Mouse (Mus musculus) CH12.LX (cell line): ENCODE results near the gene Krtcap3. TPM values are rescaled to one million over a fixed set of nuclear protein-coding genes. Genes with fewer than 3 reads are reported as not detected.
A peak's percentile ranks its signal among the peaks of the same experiment; 100 is the strongest.

Experiments
- DNase-seq: peaks from one replicate; pipeline ENCODE4 v3.0.0-alpha.2; 2013; ENCODE audit errors: extremely low read depth
- H3K27ac ChIP-seq: 2 replicates; pipeline ENCODE4 v1.5.1; 2012; ENCODE audit warnings: low read depth, mild to moderate bottlenecking, control low read depth, moderate library complexity; ENCODE audit not compliant: insufficient read depth
- H3K27me3 ChIP-seq: replicated peaks from 2 replicates; pipeline ENCODE3; 2012; ENCODE audit warnings: inconsistent platforms
- H3K36me3 ChIP-seq, 2 experiments: replicated peaks in 1 of 2; 2 replicates each; pipeline versions ENCODE3 to v1.6.1; 2012; ENCODE audit warnings: inconsistent platforms in 1 of 2, low read length in 1 of 2, mild to moderate bottlenecking in 1 of 2, mixed read lengths in 1 of 2, moderate library complexity in 1 of 2; ENCODE audit not compliant: control insufficient read depth in 1 of 2, insufficient read depth in 1 of 2
- H3K4me1 ChIP-seq, 2 experiments: 2 replicates each; pipeline ENCODE4 v1.6.1; 2012; ENCODE audit warnings: inconsistent platforms in 1 of 2, moderate library complexity in 1 of 2; ENCODE audit not compliant: insufficient read depth in 2 of 2, control insufficient read depth in 1 of 2
- H3K4me2 ChIP-seq: 2 replicates; pipeline ENCODE4 v1.6.1; 2012; ENCODE audit warnings: low read depth, mild to moderate bottlenecking, control low read depth; ENCODE audit not compliant: poor library complexity, insufficient read depth, severe bottlenecking
- H3K4me3 ChIP-seq, 3 experiments: fragments of 150-350 bp in 1 of 3; sonication (generic) in 1 of 3; replicated peaks in 1 of 3; 2 replicates each; pipeline versions ENCODE3 to v1.5.1; 2011 to 2012; ENCODE audit warnings: low read depth in 2 of 3, low read length in 2 of 3, mild to moderate bottlenecking in 2 of 3, moderate library complexity in 2 of 3, control low read depth in 1 of 3, improper control_type of control experiment in 1 of 3, inconsistent platforms in 1 of 3, mixed read lengths in 1 of 3; ENCODE audit not compliant: poor library complexity in 1 of 3
- H3K79me2 ChIP-seq: replicated peaks from 2 replicates; pipeline ENCODE4 v1.6.1; 2012; ENCODE audit warnings: mild to moderate bottlenecking, moderate library complexity; ENCODE audit not compliant: control insufficient read depth, poor library complexity, insufficient read depth, severe bottlenecking; ENCODE audit errors: extremely low read depth
- H3K9ac ChIP-seq: 2 replicates; pipeline ENCODE4 v1.6.1; 2012; ENCODE audit warnings: low read depth, mild to moderate bottlenecking, control low read depth, moderate library complexity; ENCODE audit not compliant: insufficient read depth
- H3K9me3 ChIP-seq: replicated peaks from 2 replicates; pipeline ENCODE3; 2012; ENCODE audit warnings: low read length, inconsistent platforms, mixed read lengths
- BHLHE40 ChIP-seq: IDR thresholded peaks from 2 replicates; pipeline ENCODE4 v1.6.1; 2011; ENCODE audit warnings: mild to moderate bottlenecking, low read depth, low read length, improper control_type of control experiment
- CHD1 ChIP-seq: IDR thresholded peaks from 2 replicates; pipeline ENCODE4 v1.6.1; 2012; ENCODE audit warnings: low read depth, low read length, improper control_type of control experiment, inconsistent platforms
- CTCF ChIP-seq, 2 experiments: IDR thresholded peaks in 1 of 2; conservative IDR thresholded peaks in 1 of 2; 2 replicates each; pipeline ENCODE4 v1.5.1; 2011 to 2012; ENCODE audit warnings: low read depth in 2 of 2, low read length in 2 of 2, improper control_type of control experiment in 1 of 2, inconsistent platforms in 1 of 2, mild to moderate bottlenecking in 1 of 2, moderate library complexity in 1 of 2
- E2F4 ChIP-seq: IDR thresholded peaks from 2 replicates; pipeline ENCODE4 v1.6.1; 2011; ENCODE audit warnings: low read depth, low read length, improper control_type of control experiment; ENCODE audit not compliant: insufficient replicate concordance
- ELF1 ChIP-seq: IDR thresholded peaks from 2 replicates; pipeline ENCODE4 v1.6.1; 2014; ENCODE audit warnings: low read depth, mild to moderate bottlenecking, inconsistent platforms, low read length, improper control_type of control experiment
- HCFC1 ChIP-seq: IDR thresholded peaks from 2 replicates; pipeline ENCODE4 v1.6.1; 2012; ENCODE audit warnings: low read depth, mild to moderate bottlenecking, inconsistent platforms, low read length, improper control_type of control experiment
- JUN ChIP-seq: IDR thresholded peaks from 2 replicates; pipeline ENCODE4 v1.6.1; 2011; ENCODE audit warnings: low read depth, mild to moderate bottlenecking, low read length, improper control_type of control experiment, moderate library complexity; ENCODE audit not compliant: insufficient read depth
- JUND ChIP-seq: conservative IDR thresholded peaks from 2 replicates; pipeline ENCODE4 v1.6.1; 2011; ENCODE audit warnings: low read depth, low read length, improper control_type of control experiment
- MAX ChIP-seq: IDR thresholded peaks from 2 replicates; pipeline ENCODE4 v1.6.1; 2011; ENCODE audit warnings: low read length, improper control_type of control experiment
- MEF2A ChIP-seq: IDR thresholded peaks from 2 replicates; pipeline ENCODE4 v1.6.1; 2014; ENCODE audit warnings: low read depth, mild to moderate bottlenecking, inconsistent platforms, low read length, improper control_type of control experiment, borderline replicate concordance
- MXI1 ChIP-seq: IDR thresholded peaks from 2 replicates; pipeline ENCODE4 v1.6.1; 2011; ENCODE audit warnings: mild to moderate bottlenecking, low read depth, low read length, improper control_type of control experiment
- MYC ChIP-seq: IDR thresholded peaks from 2 replicates; pipeline ENCODE4 v1.6.1; 2011; ENCODE audit warnings: low read depth, mild to moderate bottlenecking, improper control_type of control experiment, low read length
- NELFE ChIP-seq: IDR thresholded peaks from 2 replicates; pipeline ENCODE4 v1.6.1; 2011; ENCODE audit warnings: low read depth, low read length, improper control_type of control experiment
- NRF1 ChIP-seq: IDR thresholded peaks from 2 replicates; pipeline ENCODE4 v1.6.1; 2014; ENCODE audit warnings: low read depth, mild to moderate bottlenecking, inconsistent platforms, low read length, improper control_type of control experiment, moderate library complexity
- PAX5 ChIP-seq: IDR thresholded peaks from 2 replicates; pipeline ENCODE4 v1.6.1; 2012; ENCODE audit warnings: low read length, inconsistent platforms, mixed read lengths
- POLR2A ChIP-seq: IDR thresholded peaks from 2 replicates; pipeline ENCODE4 v1.6.1; 2011; ENCODE audit warnings: low read depth, mild to moderate bottlenecking, improper control_type of control experiment, low read length
- RAD21 ChIP-seq: IDR thresholded peaks from 2 replicates; pipeline ENCODE4 v1.6.1; 2011; ENCODE audit warnings: low read depth, mild to moderate bottlenecking, low read length, improper control_type of control experiment, moderate library complexity
- SIN3A ChIP-seq: IDR thresholded peaks from 2 replicates; pipeline ENCODE4 v1.6.1; 2012; ENCODE audit warnings: low read length, improper control_type of control experiment, inconsistent platforms
- SMC3 ChIP-seq: IDR thresholded peaks from 2 replicates; pipeline ENCODE4 v1.6.1; 2011; ENCODE audit warnings: low read depth, low read length, improper control_type of control experiment
- TBP ChIP-seq: conservative IDR thresholded peaks from 2 replicates; pipeline ENCODE4 v1.6.1; 2011; ENCODE audit warnings: low read depth, low read length, improper control_type of control experiment
- TCF12 ChIP-seq: IDR thresholded peaks from 2 replicates; pipeline ENCODE4 v1.6.1; 2014; ENCODE audit warnings: low read depth, mild to moderate bottlenecking, inconsistent platforms, low read length, improper control_type of control experiment
- UBTF ChIP-seq: IDR thresholded peaks from 2 replicates; pipeline ENCODE4 v1.6.1; 2012; ENCODE audit warnings: low read depth, mild to moderate bottlenecking, inconsistent platforms, low read length, improper control_type of control experiment, moderate library complexity
- USF1 ChIP-seq: IDR thresholded peaks from 2 replicates; pipeline ENCODE4 v1.6.1; 2014; ENCODE audit warnings: low read depth, mild to moderate bottlenecking, inconsistent platforms, low read length, improper control_type of control experiment
- ZMIZ1 ChIP-seq: IDR thresholded peaks from 2 replicates; pipeline ENCODE4 v1.6.1; 2012; ENCODE audit warnings: low read depth, mild to moderate bottlenecking, inconsistent platforms, low read length, improper control_type of control experiment
- ZNF384 ChIP-seq: IDR thresholded peaks from 2 replicates; pipeline ENCODE4 v1.6.1; 2012; ENCODE audit warnings: low read depth, low read length, improper control_type of control experiment, inconsistent platforms
- dilution Hi-C: fragments of 300-500 bp; cut with MboI; formaldehyde crosslinking; loops from 2 replicates; pipeline ENCODE4 v1.14.3; 2020; ENCODE audit warnings: low sequenced_read_pairs; ENCODE audit not compliant: extremely low pct_unique_long_range_greater_than_20kb, extremely low pct_ligation_motif_present
- in situ Hi-C: fragments of 300-500 bp; cut with MboI; formaldehyde crosslinking; loops from 3 replicates; pipeline ENCODE4 v1.14.3; 2019; ENCODE audit warnings: low sequenced_read_pairs, low pct_ligation_motif_present, low pct_unique_long_range_greater_than_20kb, mixed read lengths
- polyA plus RNA-seq: library from polyadenylated mRNA; unstranded; fragments of >175 nt; gene quantifications from 2 replicates; pipeline ENCODE4 v1.2.1, GENCODE M21; 2012; ENCODE audit warnings: low read depth; ENCODE audit not compliant: insufficient read length
- total RNA-seq, 2 experiments: library from RNA; depleted of rRNA; stranded (reverse); fragments of 300-350 nt in 1 of 2; fragments of >200 nt in 1 of 2; gene quantifications; 2 replicates each; pipeline ENCODE4 v1.2.3; 2012 to 2014

Gene Krtcap3
- total and polyA plus RNA-seq, 3 experiments: 8.6 to 14.1 (median 9.8) TPM

DNA sequence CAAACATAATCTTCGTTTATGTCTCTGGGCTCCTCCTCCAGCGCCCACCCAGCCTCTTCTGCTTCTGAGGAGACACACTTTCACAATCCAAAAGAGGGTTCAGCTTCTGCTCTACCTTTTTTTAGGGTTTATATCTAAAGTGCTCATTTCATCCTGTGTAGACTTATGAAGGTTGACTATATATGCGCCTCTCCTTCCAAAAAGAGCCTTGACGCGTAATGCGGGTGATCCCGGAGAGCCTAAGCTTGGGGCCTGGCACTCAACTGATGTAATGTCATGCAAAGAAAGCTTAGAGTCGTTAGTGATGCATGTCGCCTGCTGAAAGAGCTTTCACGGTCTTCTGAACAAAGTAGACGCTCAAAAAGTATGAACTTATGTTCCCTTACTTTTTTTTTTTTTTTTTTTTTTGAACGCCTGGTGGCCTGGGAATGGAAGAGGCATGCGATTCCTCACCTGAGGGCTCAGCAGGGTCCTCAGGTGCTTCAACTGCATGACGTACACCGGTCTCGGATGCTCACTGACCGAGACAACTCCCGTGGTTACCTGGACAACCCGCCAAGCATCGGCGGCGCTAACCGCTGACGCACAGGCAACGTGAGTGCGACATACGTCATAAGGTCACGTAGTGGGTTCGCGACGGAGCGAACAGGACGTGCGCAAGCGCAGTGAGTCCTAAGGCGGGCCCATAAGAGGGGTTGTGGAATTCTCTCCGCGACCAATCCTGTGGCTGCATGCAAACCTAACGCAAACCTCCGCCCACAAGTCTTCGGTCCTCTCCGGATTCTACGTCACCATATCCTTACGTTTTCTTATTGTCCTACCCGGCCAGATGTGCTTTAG is 39.2 kb downstream of the Krtcap3 start, which contains the start of gene Ift172 (continued):
- TF ChIP-seq JUN (no peak), ZMIZ1 (no peak), USF1 (no peak; the same call in 1 of the 2 replicates), MXI1 (peak; percentile 86), MAX (peak; percentile 18; the same call in 1 of the 2 replicates), MYC (no peak), CTCF (conservative IDR thresholded peaks at IDR 0.05 in 1 of 2, IDR thresholded peaks at IDR 0.05 in 1 of 2; ENCODE audit: low read depth in 2 of 2, low read length in 2 of 2) (no peak), HCFC1 (peak; percentile 84), POLR2A (peak; percentile 84), TBP (peak; percentile 80), SMC3 (no peak), MEF2A (peak; percentile 13; the same call in 1 of the 2 replicates), PAX5 (no peak)

DNA sequence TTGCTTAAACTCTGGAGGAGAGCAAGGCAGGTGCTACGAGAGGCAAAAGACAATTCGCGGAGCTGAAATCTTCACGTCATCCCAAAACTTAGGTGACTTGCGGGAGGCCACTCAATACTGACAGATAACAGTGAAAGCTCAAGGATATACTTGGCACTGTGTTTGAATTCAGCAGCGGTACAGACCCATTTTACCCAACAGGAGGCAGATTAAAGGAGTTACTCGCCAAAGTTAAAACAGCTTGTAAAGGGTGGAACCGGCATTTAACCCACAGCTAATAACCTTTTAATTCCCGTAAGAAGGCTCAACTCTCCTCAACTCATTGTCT is 39.8 kb downstream of the Krtcap3 start:
- Histone ChIP-seq H3K36me3 (peaks cover 3 to 5% of the 10 kb centered on the region in 2 experiments), H3K4me3 (peak overlapping the region; percentile 55 to 93 (median 62)), H3K27me3 (peaks cover 43% of the 10 kb centered on the region), H3K4me2 (peak overlapping the region; percentile 23; the same call in 1 of the 2 replicates), H3K27ac (no peak overlapping the region), H3K79me2 (no peaks in the 10 kb centered on the region), H3K4me1 (peaks cover 9 to 33% of the 10 kb centered on the region in 2 experiments; a peak in 3 of 4 replicates), H3K9me3 (no peaks in the 10 kb centered on the region), H3K9ac (peak overlapping the region; percentile 34)
- dilution Hi-C loops: no loop called here
- in situ Hi-C loops: no loop called here
- DNase-seq: no peak
- TF ChIP-seq ELF1 (no peak), ZMIZ1 (0 out of 2 replicates have a peak, but pooled peaks have one; percentile 43), ZNF384 (no peak), MAX (no peak), NELFE (peak; percentile 86)

DNA sequence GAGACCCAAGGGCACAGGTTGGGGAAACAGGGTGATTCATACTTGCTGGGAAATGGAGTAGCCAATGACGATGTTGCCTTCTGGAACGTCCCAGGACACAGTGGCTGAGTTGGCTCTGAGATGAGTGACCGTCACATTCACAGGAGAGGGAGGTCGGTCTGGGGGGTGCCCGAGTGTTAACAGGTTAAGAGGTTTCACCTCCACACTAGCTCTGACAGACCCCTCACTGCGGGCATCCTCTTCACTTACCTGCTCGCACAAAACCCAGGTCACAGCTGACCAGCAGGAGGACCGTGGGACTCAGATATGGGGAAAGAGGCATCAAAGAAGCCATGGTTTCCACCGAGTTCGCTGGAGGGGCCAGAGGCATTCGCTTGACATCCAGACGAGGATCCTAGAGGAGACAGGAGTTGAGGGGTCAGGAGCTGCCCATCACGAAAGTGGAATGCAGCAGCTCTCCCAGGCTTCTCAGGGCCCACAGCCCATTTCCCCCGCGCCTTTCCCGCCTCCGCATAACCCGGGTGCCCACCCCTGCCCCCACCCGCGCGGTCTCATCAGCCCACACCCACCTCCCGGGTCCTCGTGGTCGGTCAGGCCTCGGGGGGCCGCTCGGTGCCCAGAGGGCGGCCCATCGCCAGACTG is 43.6 kb downstream of the Krtcap3 start:
- TF ChIP-seq CTCF (conservative IDR thresholded peaks at IDR 0.05 in 1 of 2, IDR thresholded peaks at IDR 0.05 in 1 of 2; ENCODE audit: low read depth in 2 of 2, low read length in 2 of 2) (no peak), E2F4 (no peak), USF1 (no peak), UBTF (no peak), JUN (no peak), ELF1 (no peak), JUND (no peak), NRF1 (no peak), CHD1 (no peak), BHLHE40 (no peak), SIN3A (no peak), TCF12 (no peak), TBP (no peak), RAD21 (no peak), NELFE (no peak)
- H3K27me3 ChIP-seq: peaks cover 70% of the 10 kb centered on the region
- no peaks in the 10 kb centered on the region for H3K9me3 ChIP-seq
- H3K27ac ChIP-seq: no peak overlapping the region
- in situ Hi-C loops: no loop called here
- no peaks in the 10 kb centered on the region for H3K79me2 ChIP-seq
- no peak overlapping the region for H3K4me3 ChIP-seq
- H3K4me2 ChIP-seq: peak overlapping the region; percentile 33
- dilution Hi-C loops: no loop called here
- H3K9ac ChIP-seq: no peak overlapping the region; the same call in 1 of the 2 replicates
- no peaks in the 10 kb centered on the region for H3K36me3 ChIP-seq
- no peak for DNase-seq
- peaks cover 3 to 10% of the 10 kb centered on the region in 2 experiments; a peak in 3 of 4 replicates for H3K4me1 ChIP-seq
